Mouse (Mus musculus): ENCODE data around the gene Fam229a.
A peak's percentile ranks its signal among the peaks of the same experiment; 100 is the strongest.
"Not testable (repeated sequence)": the region's sequence is repeated elsewhere in the genome, so short reads cannot be mapped to it uniquely, and the experiment has no call there.

Fam229a gene

GRCm38 (mm10) chr4:129490972-129491880, at the start of gene Fam229a, which contains the start of gene Tssk3:
Fam229a (plus strand) TSS chr4:129491190.
Tssk3 (minus strand) TSS chr4:129491022.
- DNase-seq, result peak; percentile 59

- DNase-seq, result no peak
These were observed 43.6 kb upstream of the Fam229a start for GRCm38 (mm10) chr4:129447360-129447759.

GRCm38 (mm10) chr4:129447778-129448563, 43.0 kb upstream of the Fam229a start:
- no peak for DNase-seq

GRCm38 (mm10) chr4:129448713-129449112, 42.3 kb upstream of the Fam229a start:
- DNase-seq, result no peak

GRCm38 (mm10) chr4:129450851-129451250, 40.1 kb upstream of the Fam229a start:
- DNase-seq, result no peak

- DNase-seq, result no peak
These were observed 39.4 kb upstream of the Fam229a start for GRCm38 (mm10) chr4:129451471-129452169.

- DNase-seq, result peak; percentile 92
These were observed 35.7 kb upstream of the Fam229a start for GRCm38 (mm10) chr4:129455265-129455664.

- no peak for DNase-seq
These were observed 34.9 kb upstream of the Fam229a start for GRCm38 (mm10) chr4:129456126-129456525.

- not testable (repeated sequence) for DNase-seq
These were observed 33.7 kb upstream of the Fam229a start for GRCm38 (mm10) chr4:129457311-129457710.

GRCm38 (mm10) chr4:129459726-129460125, 31.3 kb upstream of the Fam229a start:
- no peak for DNase-seq

GRCm38 (mm10) chr4:129460827-129461182, 30.2 kb upstream of the Fam229a start:
- DNase-seq, result no peak

GRCm38 (mm10) chr4:129461183-129461960, 29.6 kb upstream of the Fam229a start, which contains the start of gene Bsdc1:
Bsdc1 (plus strand) TSS chr4:129461581.
- DNase-seq, result peak; percentile 100

- peak; percentile 56 for DNase-seq
These were observed 28.9 kb upstream of the Fam229a start for GRCm38 (mm10) chr4:129462118-129462517.

GRCm38 (mm10) chr4:129463097-129464059, 27.6 kb upstream of the Fam229a start:
- DNase-seq, result no peak

GRCm38 (mm10) chr4:129464286-129464815, 26.6 kb upstream of the Fam229a start:
- DNase-seq, result no peak

- no peak for DNase-seq
These were observed 14.9 kb upstream of the Fam229a start for GRCm38 (mm10) chr4:129476047-129476446.

GRCm38 (mm10) chr4:129479863-129480262, 11.1 kb upstream of the Fam229a start:
- no peak for DNase-seq

GRCm38 (mm10) chr4:129481090-129481489, 9.9 kb upstream of the Fam229a start:
- DNase-seq, result no peak

GRCm38 (mm10) chr4:129494681-129495080, 3.7 kb downstream of the Fam229a start:
- DNase-seq, result no peak

Measured in cerebellum, adult 9-10 months (tissue).